Mouse (Mus musculus) ovary, postnatal 14 days (tissue): ENCODE results near the gene Lgals8.

Source experiments
- DNase-seq: peaks from one replicate; pipeline ENCODE4 v3.0.0; 2022; ENCODE audit warnings: low spot score

Lgals8 gene

GRCm38 (mm10) chr13:12460881-12461729 lies 3.6 kb downstream of the Lgals8 start:
- peak; percentile 83 for DNase-seq

GRCm38 (mm10) chr13:12460443-12460842 lies 4.3 kb downstream of the Lgals8 start:
- DNase-seq: no peak

- no peak for DNase-seq
Measured at GRCm38 (mm10) chr13:12456711-12457110, 8.0 kb downstream of the Lgals8 start.

- DNase-seq: no peak
Measured at GRCm38 (mm10) chr13:12454686-12455390, 9.9 kb downstream of the Lgals8 start.

- no peak for DNase-seq
Measured at GRCm38 (mm10) chr13:12453150-12453549, 11.6 kb downstream of the Lgals8 start.

GRCm38 (mm10) chr13:12442008-12442587 lies 22.6 kb downstream of the Lgals8 start:
- no peak for DNase-seq

- no peak for DNase-seq
Measured at GRCm38 (mm10) chr13:12440813-12441212, 23.9 kb downstream of the Lgals8 start.

GRCm38 (mm10) chr13:12439586-12439985 lies 25.2 kb downstream of the Lgals8 start:
- DNase-seq: no peak

GRCm38 (mm10) chr13:12433843-12434242 lies 30.9 kb downstream of the Lgals8 start:
- DNase-seq: no peak

- DNase-seq: no peak
Measured at GRCm38 (mm10) chr13:12428556-12428955, 36.2 kb downstream of the Lgals8 start.

- DNase-seq: no peak
Measured at GRCm38 (mm10) chr13:12420596-12420995, 44.1 kb downstream of the Lgals8 start.

- no peak for DNase-seq
Measured at GRCm38 (mm10) chr13:12412016-12412415, 52.7 kb downstream of the Lgals8 start.

- DNase-seq: no peak
Measured at GRCm38 (mm10) chr13:12408343-12409066, 56.2 kb downstream of the Lgals8 start.

GRCm38 (mm10) chr13:12395571-12395970 lies 69.2 kb downstream of the Lgals8 start:
- DNase-seq: no peak

GRCm38 (mm10) chr13:12394609-12395505 lies 69.9 kb downstream of the Lgals8 start, which contains the start of gene Heatr1:
Gene Heatr1 (plus strand): TSS chr13:12395027.
- DNase-seq: peak; percentile 94
